Mouse (Mus musculus): ENCODE measurements at regions not wholly inside any gene's neighbourhood (a gene's known extent, or its start where the extent isn't known, plus 50 kb on each side); places are given as distances from the start of the nearest gene placed in this dataset.

DNA sequence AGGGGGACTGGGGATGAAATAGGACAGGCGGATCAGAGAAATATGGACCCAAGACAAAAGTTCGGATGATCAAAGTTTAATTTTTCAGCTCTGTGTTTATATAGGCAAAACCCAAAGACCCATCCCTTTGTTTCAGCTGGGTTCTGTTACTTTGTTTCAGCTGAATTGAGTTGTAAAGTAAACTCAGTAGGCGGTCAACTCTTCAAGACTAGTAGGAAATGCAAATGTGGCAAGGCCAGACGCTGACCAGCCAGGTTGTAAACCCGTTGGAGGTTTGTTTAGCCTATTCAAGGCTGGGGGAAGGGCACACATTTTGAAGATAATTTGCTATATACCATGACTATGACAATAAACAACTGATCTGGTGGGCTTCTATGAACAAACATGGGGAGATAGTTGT is 294.7 kb downstream of the Foxo1 start:
- TF ChIP-seq CTCF (conservative IDR thresholded peaks at IDR 0.05; ENCODE audit: low read length) = no peak
- TF ChIP-seq POU5F1 (IDR thresholded peaks at IDR 0.05; ENCODE audit: borderline replicate concordance, low read length) = no peak
